Comparison of ENCODE assay signal across 23 mouse cellular contexts in the genomic region with DNA sequence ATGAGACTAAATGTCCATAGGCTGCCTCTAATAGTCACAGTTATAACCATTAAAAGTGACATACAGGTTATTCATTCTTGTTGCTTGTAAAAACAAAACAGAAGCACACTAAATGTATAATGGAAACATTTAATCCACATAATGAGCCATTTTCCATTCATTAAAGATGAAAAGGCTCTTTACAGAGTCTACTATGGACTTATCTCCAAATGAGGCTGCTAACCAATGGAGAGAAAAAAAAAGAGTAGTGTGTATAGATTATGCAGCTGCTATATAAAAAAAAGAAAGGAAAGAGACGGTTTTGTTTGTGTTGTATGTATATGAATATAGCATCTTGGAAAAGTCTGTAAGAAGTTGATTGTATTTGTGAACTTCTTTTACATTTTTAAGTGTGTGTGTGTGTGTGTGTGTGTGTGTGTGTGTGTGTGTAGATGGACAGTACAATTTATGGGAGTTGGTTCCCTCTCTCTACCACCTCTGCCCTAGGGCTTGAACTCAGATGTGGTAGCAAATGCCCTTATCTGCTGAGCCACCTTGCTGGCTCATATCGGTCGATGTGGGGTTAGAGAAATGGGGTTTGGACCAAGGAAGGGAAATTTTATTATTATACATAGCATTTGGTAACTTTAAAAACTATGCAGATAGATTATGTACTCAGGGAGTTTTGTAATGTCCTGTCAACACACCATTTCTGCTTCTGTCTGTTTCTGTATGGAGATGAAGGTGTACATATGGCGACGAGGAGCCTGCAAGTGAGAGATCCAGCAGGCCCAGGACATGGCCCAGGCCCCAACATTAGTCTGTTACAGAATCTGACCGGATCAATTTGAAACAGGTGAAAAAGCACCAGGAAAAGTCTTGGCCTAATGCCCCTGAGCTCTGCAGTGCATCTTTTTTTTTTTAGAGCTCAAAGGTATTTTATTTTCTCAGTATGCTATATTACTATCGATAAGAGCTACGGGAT. TPM values are rescaled to one million over a fixed set of nuclear protein-coding genes. Genes with fewer than 3 reads are reported as not detected.
DNase-seq lines count a peak whose midpoint lies in the region; ATAC-seq and TF ChIP-seq lines count a peak whose summit lies in the region.
"Had no signal": no experiment of that assay in that cellular context is flagged by ENCODE, and none has a peak within 500 bp of the region (broad histone marks: within the 10 kb centered on the region; RNA-seq: fewer than 3 reads in every experiment).

No protein-coding gene starts in this region.

- H3K9me3 ChIP-seq in liver, postnatal 0 days (ENCODE audit: low read length), result no peaks in the 10 kb centered on the region
- H3K9me3 ChIP-seq: heart, embryonic 12.5 days; limb, embryonic 13.5 days; neural tube, embryonic 13.5 days had no signal

- TF ChIP-seq CTCF in liver, postnatal 0 days (IDR thresholded peaks at IDR 0.05; ENCODE audit: low read depth), result no peak

- H3K27me3 ChIP-seq in liver, postnatal 0 days (ENCODE audit: insufficient read depth, low read length), result no peaks in the 10 kb centered on the region
- H3K27me3 ChIP-seq: heart, embryonic 12.5 days; limb, embryonic 13.5 days; neural tube, embryonic 13.5 days had no signal

- H3K4me1 ChIP-seq in liver, postnatal 0 days (ENCODE audit: insufficient read depth), result peaks cover 21% of the 10 kb centered on the region
- H3K4me1 ChIP-seq: heart, embryonic 12.5 days; neural tube, embryonic 13.5 days had no signal

- peak; percentile 84 for TF ChIP-seq EP300 in liver, postnatal 0 days (IDR thresholded peaks at IDR 0.05; ENCODE audit: low read depth)

- H3K4me2 ChIP-seq in liver, postnatal 0 days (ENCODE audit: low read depth, low read length), result no peak overlapping the region
- H3K4me2 ChIP-seq: heart, embryonic 12.5 days; limb, embryonic 13.5 days; neural tube, embryonic 13.5 days had no signal

- DNase-seq in CD4-positive helper T cell, adult 2 months (ENCODE audit: low read depth, low spot score), result peak; percentile 52
- peak; percentile 1 for DNase-seq in T-cell, adult 2 months (ENCODE audit: low spot score)
- DNase-seq in induced T-regulatory cell, adult 2 months (ENCODE audit: low read depth), result peak; percentile 36
- DNase-seq in liver, postnatal 0 days, result no peak
- no peak for DNase-seq in adipocyte (ENCODE audit: low spot score)
- DNase-seq: adrenal gland, adult 8-10 months; B cell, adult 2 months; cerebellum, adult 9-10 months; gastrocnemius, postnatal 25 days; heart, postnatal 36 days; kidney, adult 2 months; kidney, postnatal 14 days; right cerebral cortex, postnatal 25 days had no signal

- H3K27ac ChIP-seq in liver, postnatal 0 days (ENCODE audit: low read depth), result no peak overlapping the region
- H3K27ac ChIP-seq: limb, embryonic 13.5 days; neural tube, embryonic 13.5 days had no signal

- no peak overlapping the region for H3K9ac ChIP-seq in liver, postnatal 0 days (replicated peaks)
- H3K9ac ChIP-seq: heart, embryonic 12.5 days; limb, embryonic 13.5 days; neural tube, embryonic 13.5 days had no signal

- no peak overlapping the region for H3K4me3 ChIP-seq in liver, postnatal 0 days (ENCODE audit: low read depth, low read length)
- H3K4me3 ChIP-seq: heart, embryonic 12.5 days; limb, embryonic 13.5 days; neural tube, embryonic 13.5 days had no signal

- WGBS in liver, postnatal 0 days (ENCODE audit: insufficient replicate concordance), result 60% methylated on average over 8 of the region's 8 CpGs

- ATAC-seq in liver, postnatal 0 days, result peak; percentile 83
- ATAC-seq in cerebellum, adult (ENCODE audit: insufficient number of reproducible peaks, low FRiP score, low TSS enrichment), result no peak
- no peak for ATAC-seq in monocyte, adult 5-6 weeks (replicated peaks; ENCODE audit: insufficient number of reproducible peaks, low FRiP score, low TSS enrichment, poor library complexity, severe bottlenecking)

- no peaks in the 10 kb centered on the region for H3K36me3 ChIP-seq in liver, postnatal 0 days (replicated peaks; ENCODE audit: insufficient read depth, low read length)
- H3K36me3 ChIP-seq: heart, embryonic 12.5 days; limb, embryonic 13.5 days; neural tube, embryonic 13.5 days had no signal

RNA-seq across cellular contexts. Expression of gene Itk, which starts 11.2 kb away (rescaled TPM):
- 0.09 and 0.19 TPM in 2 replicates for polyA plus RNA-seq in liver, postnatal 0 days (2015; fragmentation: Nextera tagmentation; extraction: Ambion mirVana)
- total RNA-seq in monocyte, adult 5-6 weeks (2017), result 25.2 to 61.1 TPM (median 26.8 TPM) in 3 replicates
- polyA plus RNA-seq: heart, embryonic 12.5 days; neural tube, embryonic 13.5 days had no signal

RNA-seq across cellular contexts. Expression of gene Fam71b, which starts 18.3 kb away (rescaled TPM):
- not detected in 2 replicates for polyA plus RNA-seq in liver, postnatal 0 days (2015; fragmentation: Nextera tagmentation; extraction: Ambion mirVana)
- total RNA-seq in monocyte, adult 5-6 weeks (2017), result not detected in 3 replicates
- total RNA-seq: adrenal gland, adult 8-10 months; gastrocnemius, postnatal 25 days; heart, postnatal 36 days; layer of hippocampus, postnatal 10 days; midbrain, postnatal 0 days had no signal
- polyA plus RNA-seq: embryonic facial prominence, embryonic 14.5 days; forebrain, embryonic 11.5 days; heart, embryonic 12.5 days; limb, embryonic 13.5 days; lung, embryonic 16.5 days; midbrain, postnatal 0 days; neural tube, embryonic 13.5 days had no signal

RNA-seq across cellular contexts. Expression of gene Med7, which starts 58.6 kb away (rescaled TPM):
- 39.4 and 41.4 TPM in 2 replicates for polyA plus RNA-seq in liver, postnatal 0 days (2015; fragmentation: Nextera tagmentation; extraction: Ambion mirVana)
- total RNA-seq in monocyte, adult 5-6 weeks (2017), result 43.8 to 58.3 TPM (median 56.8 TPM) in 3 replicates

Comparison
In these comparisons a context has a peak if more than half of its experiments do, and no peak if none do; other contexts are left out.
1. DNase-seq: peak in CD4-positive helper T cell, adult 2 months (single experiment), T-cell, adult 2 months (single experiment) and induced T-regulatory cell, adult 2 months (single experiment); none in liver, postnatal 0 days (single experiment) and adipocyte (single experiment).